14 mouse cellular contexts compared by ENCODE assay signal in genomic region chr12:16876667-16877066, GRCm38 (mm10). TPM values are rescaled to one million over a fixed set of nuclear protein-coding genes. Genes with fewer than 3 reads are reported as not detected.
DNase-seq lines count a peak whose midpoint lies in the region; ATAC-seq and TF ChIP-seq lines count a peak whose summit lies in the region.
"Had no signal": no experiment of that assay in that cellular context is flagged by ENCODE, and none has a peak within 500 bp of the region (broad histone marks: within the 10 kb centered on the region; RNA-seq: fewer than 3 reads in every experiment).

No protein-coding gene starts in this region.

- H3K9me3 ChIP-seq in heart, embryonic 12.5 days (replicated peaks), result no peaks in the 10 kb centered on the region
- H3K9me3 ChIP-seq in liver, embryonic 15.5 days (replicated peaks), result no peaks in the 10 kb centered on the region
- H3K9me3 ChIP-seq: embryonic facial prominence, embryonic 12.5 days; forebrain, embryonic 15.5 days had no signal

- WGBS in heart, embryonic 12.5 days, result 38% methylated on average over 3 of the region's 3 CpGs
- WGBS in liver, embryonic 15.5 days (ENCODE audit: insufficient replicate concordance), result 30% methylated on average over 3 of the region's 3 CpGs

- H3K4me1 ChIP-seq in heart, embryonic 12.5 days (replicated peaks), result peaks cover 58% of the 10 kb centered on the region
- peaks cover 11% of the 10 kb centered on the region for H3K4me1 ChIP-seq in cortical plate, adult 2 months (ENCODE audit: control insufficient read depth, insufficient read depth, low read length)
- peaks cover 41% of the 10 kb centered on the region for H3K4me1 ChIP-seq in liver, embryonic 15.5 days (replicated peaks)
- H3K4me1 ChIP-seq: embryonic facial prominence, embryonic 12.5 days had no signal

- no peak overlapping the region for H3K4me3 ChIP-seq in heart, embryonic 12.5 days
- H3K4me3 ChIP-seq in left cerebral cortex, adult 2 months, result no peak overlapping the region
- no peak overlapping the region for H3K4me3 ChIP-seq in cortical plate, adult 2 months (ENCODE audit: insufficient read depth, low read length)
- H3K4me3 ChIP-seq in liver, embryonic 15.5 days (replicated peaks), result no peak overlapping the region
- H3K4me3 ChIP-seq: embryonic facial prominence, embryonic 12.5 days; forebrain, embryonic 15.5 days had no signal

- ATAC-seq in heart, embryonic 12.5 days (ENCODE audit: insufficient number of reproducible peaks, low FRiP score), result no peak
- ATAC-seq in liver, embryonic 15.5 days (ENCODE audit: insufficient read depth), result no peak
- ATAC-seq: forebrain, embryonic 15.5 days had no signal

- no peaks in the 10 kb centered on the region for H3K36me3 ChIP-seq in heart, embryonic 12.5 days
- H3K36me3 ChIP-seq in liver, embryonic 15.5 days (replicated peaks), result no peaks in the 10 kb centered on the region
- H3K36me3 ChIP-seq: embryonic facial prominence, embryonic 12.5 days; forebrain, embryonic 15.5 days had no signal

- H3K9ac ChIP-seq in heart, embryonic 12.5 days, result 0 out of 2 replicates have a peak overlapping the region, but pooled peaks have one; percentile 34
- H3K9ac ChIP-seq in liver, embryonic 15.5 days, result no peak overlapping the region
- H3K9ac ChIP-seq: embryonic facial prominence, embryonic 12.5 days; forebrain, embryonic 15.5 days had no signal

- H3K4me2 ChIP-seq in heart, embryonic 12.5 days, result no peak overlapping the region
- H3K4me2 ChIP-seq in liver, embryonic 15.5 days, result no peak overlapping the region
- H3K4me2 ChIP-seq: embryonic facial prominence, embryonic 12.5 days; forebrain, embryonic 15.5 days had no signal

- no peak for DNase-seq in heart, adult 11 months
- no peak for DNase-seq in left cerebral cortex, adult 2 months (ENCODE audit: extremely low spot score in 1 of 2, low spot score in 2 of 2)
- no peak for DNase-seq in left cerebral cortex, postnatal 36 days (ENCODE audit: low spot score in 2 of 2)
- no peak for DNase-seq in right cerebral cortex, adult 18-20 months
- DNase-seq in left cerebral cortex, postnatal 10 days (ENCODE audit: extremely low spot score in 1 of 2, low spot score in 2 of 2), result no peak
- DNase-seq: B cell, adult 2 months; cerebellum, adult 9-11 months; gastrocnemius, postnatal 25 days; thymus, postnatal 36 days had no signal

- intact Hi-C loops in left cerebral cortex, adult 2 months (cut with DNase I), result no loop called here
- intact Hi-C loops in left cerebral cortex, postnatal 36 days (cut with DNase I), result no loop called here
- intact Hi-C loops in left cerebral cortex, postnatal 10 days (cut with DNase I), result no loop called here

- no peaks in the 10 kb centered on the region for H3K27me3 ChIP-seq in heart, embryonic 12.5 days (replicated peaks)
- H3K27me3 ChIP-seq in liver, embryonic 15.5 days, result no peaks in the 10 kb centered on the region
- H3K27me3 ChIP-seq: embryonic facial prominence, embryonic 12.5 days; forebrain, embryonic 15.5 days had no signal

- no peak overlapping the region; the same call in 1 of the 2 replicates for H3K27ac ChIP-seq in heart, embryonic 12.5 days (ENCODE audit: poor library complexity, severe bottlenecking)
- peak overlapping the region; percentile 75 for H3K27ac ChIP-seq in left cerebral cortex, adult 2 months
- peak overlapping the region; percentile 39; the same call in 1 of the 2 replicates for H3K27ac ChIP-seq in cortical plate, adult 2 months (ENCODE audit: insufficient read depth, low read length)
- H3K27ac ChIP-seq in liver, embryonic 15.5 days (replicated peaks), result 0 out of 2 replicates have a peak overlapping the region, but pooled peaks have one; percentile 38
- H3K27ac ChIP-seq: embryonic facial prominence, embryonic 12.5 days; forebrain, embryonic 15.5 days had no signal

- no peak for TF ChIP-seq POLR2A in cortical plate, adult 2 months (IDR thresholded peaks at IDR 0.05; ENCODE audit: extremely low read depth, insufficient read depth, low read length)

- TF ChIP-seq CTCF in left cerebral cortex, adult 2 months (IDR thresholded peaks at IDR 0.05), result no peak
- TF ChIP-seq CTCF in cortical plate, adult 2 months (IDR thresholded peaks at IDR 0.05; ENCODE audit: extremely low read depth, insufficient read depth, low read length), result no peak

RNA-seq across cellular contexts. Expression of gene Rock2, which starts 18.0 kb away (rescaled TPM):
- polyA plus RNA-seq in heart, embryonic 12.5 days (2016; fragmentation: Nextera tagmentation; extraction: Ambion mirVana), result 29.7 and 32.0 TPM in 2 replicates
- total RNA-seq in left cerebral cortex, adult 2 months (2021), result 100 to 1,000 TPM; 154 to 161 TPM
- 100 to 1,000 TPM; 122 to 152 TPM for total RNA-seq in left cerebral cortex, postnatal 36 days (2021)
- polyA plus RNA-seq in cortical plate, adult 2 months (2012; rRNA removed), result 48.3 and 49.0 TPM in 2 replicates
- 5.6 and 6.3 TPM in 2 replicates for polyA plus RNA-seq in liver, embryonic 15.5 days (2015; fragmentation: Nextera tagmentation; extraction: Ambion mirVana)
- 10 to 100 TPM; 67.8 to 71.2 TPM for total RNA-seq in left cerebral cortex, postnatal 10 days (2021)
